Mouse (Mus musculus) cerebellum, adult (tissue): ENCODE results near the gene Nupl1.

Source experiments
- ATAC-seq: cut with Nextera tagmentation; 2 replicates; pipeline ENCODE4 v1.9.2; 2017; ENCODE audit warnings: mild to moderate bottlenecking, moderate library complexity, mixed read lengths; ENCODE audit not compliant: insufficient number of reproducible peaks, low FRiP score, low TSS enrichment

The Nupl1 gene

GRCm38 (mm10) chr14:60250366-60250765 is 865 bp downstream of the Nupl1 start:
- ATAC-seq: no peak

- ATAC-seq: no peak
Measured at GRCm38 (mm10) chr14:60238551-60238950, 12.7 kb downstream of the Nupl1 start.

- no peak for ATAC-seq
Measured at GRCm38 (mm10) chr14:60219886-60220285, 31.3 kb downstream of the Nupl1 start.

GRCm38 (mm10) chr14:60217616-60218015 is 33.6 kb downstream of the Nupl1 start:
- ATAC-seq: no peak

- no peak for ATAC-seq
Measured at GRCm38 (mm10) chr14:60216125-60216524, 35.1 kb downstream of the Nupl1 start.

GRCm38 (mm10) chr14:60215000-60215399 is 36.2 kb downstream of the Nupl1 start:
- no peak for ATAC-seq

- no peak for ATAC-seq
Measured at GRCm38 (mm10) chr14:60214040-60214439, 37.2 kb downstream of the Nupl1 start.

- no peak for ATAC-seq
Measured at GRCm38 (mm10) chr14:60209166-60209565, 42.1 kb downstream of the Nupl1 start.

- no peak for ATAC-seq
Measured at GRCm38 (mm10) chr14:60204993-60205392, 46.2 kb downstream of the Nupl1 start.

- no peak for ATAC-seq
Measured at GRCm38 (mm10) chr14:60196884-60197283, 54.3 kb downstream of the Nupl1 start, which contains the start of gene Atp8a2. Atp8a2 (minus strand) TSS chr14:60197179.

- ATAC-seq: no peak
Measured at GRCm38 (mm10) chr14:60195999-60196398, 55.2 kb downstream of the Nupl1 start.

GRCm38 (mm10) chr14:60194606-60195005 is 56.6 kb downstream of the Nupl1 start:
- ATAC-seq: no peak

GRCm38 (mm10) chr14:60189771-60190170 is 61.5 kb downstream of the Nupl1 start:
- no peak for ATAC-seq

GRCm38 (mm10) chr14:60188201-60188825 is 62.9 kb downstream of the Nupl1 start:
- ATAC-seq: no peak

- ATAC-seq: no peak
Measured at GRCm38 (mm10) chr14:60181306-60181705, 69.9 kb downstream of the Nupl1 start.

- no peak for ATAC-seq
Measured at GRCm38 (mm10) chr14:60178571-60178955, 72.7 kb downstream of the Nupl1 start.

GRCm38 (mm10) chr14:60177614-60178570 is 73.3 kb downstream of the Nupl1 start:
- ATAC-seq: no peak

GRCm38 (mm10) chr14:60176891-60177613 is 74.2 kb downstream of the Nupl1 start:
- peak; percentile 72 for ATAC-seq

GRCm38 (mm10) chr14:60176469-60176890 is 74.8 kb downstream of the Nupl1 start:
- ATAC-seq: peak; percentile 4; the same call in 1 of the 2 replicates

- ATAC-seq: no peak
Measured at GRCm38 (mm10) chr14:60172286-60173055, 78.8 kb downstream of the Nupl1 start.
